Mouse (Mus musculus) kidney, postnatal 0 days (tissue): ENCODE results near the gene BC055324. TPM values are rescaled to one million over a fixed set of nuclear protein-coding genes. Genes with fewer than 3 reads are reported as not detected.

ENCODE experiments used
- ATAC-seq: fragments of 200-750 bp; cut with Nextera tagmentation; replicated peaks from 2 replicates; pipeline ENCODE4 v1.8.0; 2017; ENCODE audit warnings: low read depth, moderate number of reproducible peaks, moderate TSS enrichment, moderate library complexity; ENCODE audit not compliant: low FRiP score
- DNase-seq: peaks from one replicate; pipeline ENCODE4 v3.0.0-alpha.2; 2016; ENCODE audit warnings: low spot score
- H3K27ac ChIP-seq: fragments of 300-500 bp; sonication (generic); 2 replicates; pipeline ENCODE4 v1.5.1; 2014; ENCODE audit warnings: mild to moderate bottlenecking
- H3K27me3 ChIP-seq: fragments of 300-500 bp; sonication (generic); 2 replicates; pipeline ENCODE4 v1.6.1; 2014; ENCODE audit warnings: low read length, mixed read lengths; ENCODE audit not compliant: insufficient read depth
- H3K36me3 ChIP-seq: fragments of 300-500 bp; sonication (generic); 2 replicates; pipeline ENCODE4 v1.6.1; 2014; ENCODE audit warnings: low read length, mixed read lengths; ENCODE audit not compliant: insufficient read depth
- H3K4me1 ChIP-seq: fragments of 300-500 bp; sonication (generic); replicated peaks from 2 replicates; pipeline ENCODE4 v1.6.1; 2014; ENCODE audit warnings: antibody characterized with exemption, low read length, mixed read lengths; ENCODE audit not compliant: insufficient read depth
- H3K4me2 ChIP-seq: fragments of 300-500 bp; sonication (generic); 2 replicates; pipeline ENCODE4 v1.6.1; 2014; ENCODE audit warnings: mild to moderate bottlenecking, low read length, moderate library complexity, mixed read lengths
- H3K4me3 ChIP-seq: fragments of 300-500 bp; sonication (generic); replicated peaks from 2 replicates; pipeline ENCODE4 v1.5.1; 2014; ENCODE audit warnings: low read depth, low read length
- H3K9ac ChIP-seq: fragments of 300-500 bp; sonication (generic); 2 replicates; pipeline ENCODE4 v1.6.1; 2014; ENCODE audit warnings: low read depth, low read length
- H3K9me3 ChIP-seq: fragments of 300-500 bp; sonication (generic); replicated peaks from 2 replicates; pipeline ENCODE4 v1.6.1; 2016; ENCODE audit warnings: low read length, inconsistent platforms, mixed read lengths
- CTCF ChIP-seq: IDR thresholded peaks from 2 replicates; pipeline ENCODE4 v1.5.1; 2016; ENCODE audit warnings: antibody characterized with exemption, low read depth, mild to moderate bottlenecking, moderate library complexity
- WGBS: fragments of 180-500 bp; shearing (Covaris S2); extraction: QIAGEN DNeasy Blood & Tissue Kit; methylation state at CpG from one replicate; pipeline ENCODE4 v1.1.7; 2014; 5-methylcytosine and 5-hydroxymethylcytosine counted together
- polyA plus RNA-seq: library from polyadenylated mRNA; unstranded; fragments of >200 nt; fragmentation: Nextera tagmentation; extraction: Ambion mirVana; gene quantifications from 2 replicates; pipeline ENCODE4 v1.2.1, GENCODE M21; 2015

Gene BC055324
- polyA plus RNA-seq, 1 experiment from 2014 or later, result 10.3 TPM

DNA sequence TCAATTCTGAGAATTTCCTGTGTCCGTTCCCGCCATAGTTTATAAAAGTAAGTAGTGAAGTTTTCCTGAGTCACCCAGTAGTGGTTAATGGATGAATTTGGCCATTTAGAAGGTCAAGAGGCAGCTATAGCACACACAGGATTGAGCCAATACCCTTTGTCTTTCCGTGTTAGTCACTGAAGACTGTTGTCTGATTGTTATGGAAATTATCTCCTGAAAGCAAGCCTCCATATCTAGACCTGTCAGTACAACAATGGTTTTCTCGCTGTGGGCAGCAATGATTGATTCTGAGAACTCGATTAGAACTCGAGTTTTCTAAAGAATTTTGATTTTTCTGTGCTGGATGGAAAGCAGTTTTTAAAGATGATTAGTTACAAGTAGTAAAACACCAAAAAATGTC is 25.2 kb upstream of the BC055324 start:
- no peak overlapping the region for H3K4me3 ChIP-seq
- no peak overlapping the region for H3K9ac ChIP-seq
- 82% methylated on average over 6 of the region's 6 CpGs for WGBS
- H3K36me3 ChIP-seq, result no peaks in the 10 kb centered on the region
- no peak overlapping the region for H3K27ac ChIP-seq
- no peak for ATAC-seq
- TF ChIP-seq CTCF, result no peak
- no peaks in the 10 kb centered on the region for H3K4me1 ChIP-seq
- H3K27me3 ChIP-seq, result no peaks in the 10 kb centered on the region
- H3K9me3 ChIP-seq, result no peaks in the 10 kb centered on the region
- DNase-seq, result no peak
- H3K4me2 ChIP-seq, result no peak overlapping the region

DNA sequence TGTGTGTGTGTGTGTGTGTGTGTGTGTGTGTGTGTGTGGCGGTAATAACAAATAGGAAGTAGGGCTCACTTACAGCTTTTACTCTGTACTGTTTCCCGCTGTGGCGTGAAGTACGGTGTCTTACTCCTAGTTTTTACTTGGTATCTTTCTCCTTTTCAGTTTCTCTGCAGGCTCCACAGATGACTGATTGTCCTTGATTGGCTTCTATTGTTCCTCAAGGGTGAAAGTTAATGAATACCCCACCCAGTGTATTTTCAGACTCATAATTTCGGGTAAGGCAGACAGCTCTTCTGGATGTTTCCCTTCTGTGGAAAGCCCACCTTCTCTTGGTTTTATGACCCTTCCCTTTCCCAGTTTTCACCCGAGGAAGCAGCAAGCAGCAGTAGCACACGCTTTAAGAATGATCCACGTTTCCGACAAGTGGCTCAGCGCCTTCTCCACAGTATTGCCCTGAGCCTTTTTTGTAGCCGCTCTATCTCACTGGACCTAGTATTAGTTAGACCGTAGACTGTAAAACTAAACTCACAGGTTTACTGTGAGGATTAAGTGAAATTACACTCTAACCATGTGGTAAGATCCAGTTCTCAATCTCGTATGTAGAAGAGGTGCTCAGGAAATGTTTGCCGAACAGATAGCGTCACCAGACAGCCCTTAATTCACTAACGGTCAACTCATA is 23.8 kb upstream of the BC055324 start:
- ATAC-seq (no peak), DNase-seq (no peak)
- peak overlapping the region; percentile 43 for H3K4me2 ChIP-seq
- H3K4me3 ChIP-seq, result no peak overlapping the region
- 0 out of 2 replicates have a peak, but pooled peaks cover 4% of the 10 kb centered on the region for H3K4me1 ChIP-seq
- H3K36me3 ChIP-seq, result no peaks in the 10 kb centered on the region
- TF ChIP-seq CTCF, result no peak
- H3K27me3 ChIP-seq, result no peaks in the 10 kb centered on the region
- H3K27ac ChIP-seq, result peak overlapping the region; percentile 36
- no peaks in the 10 kb centered on the region for H3K9me3 ChIP-seq
- no peak overlapping the region for H3K9ac ChIP-seq
- 58% methylated on average over 16 of the region's 16 CpGs for WGBS

DNA sequence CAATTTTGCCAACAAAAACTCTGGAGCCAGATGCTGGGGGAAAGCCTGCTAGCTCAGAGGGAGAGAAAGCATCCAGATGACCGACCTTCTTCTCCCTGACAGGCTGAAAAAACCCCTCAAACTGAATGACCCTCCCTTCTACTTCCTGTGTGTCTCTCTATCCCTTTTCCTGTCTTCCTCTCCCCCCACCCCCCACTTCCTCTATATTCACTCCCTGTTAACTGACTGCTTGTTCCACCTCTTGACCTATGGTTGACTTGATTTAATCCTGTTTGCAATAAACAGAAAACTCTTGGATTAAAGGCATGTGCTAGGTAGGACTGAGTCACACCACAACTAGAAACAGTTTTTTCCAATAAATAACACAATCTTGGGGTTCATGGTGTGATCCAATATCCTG is 20.0 kb upstream of the BC055324 start:
- Histone ChIP-seq H3K4me1 (0 out of 2 replicates have a peak, but pooled peaks cover 4% of the 10 kb centered on the region), H3K4me2 (no peak overlapping the region), H3K9ac (no peak overlapping the region), H3K27me3 (no peaks in the 10 kb centered on the region), H3K36me3 (no peaks in the 10 kb centered on the region), H3K4me3 (no peak overlapping the region), H3K9me3 (no peaks in the 10 kb centered on the region), H3K27ac (no peak overlapping the region)
- 28% methylated on average over 1 of the region's 1 CpGs for WGBS
- ATAC-seq (no peak), DNase-seq (no peak)
- no peak for TF ChIP-seq CTCF

DNA sequence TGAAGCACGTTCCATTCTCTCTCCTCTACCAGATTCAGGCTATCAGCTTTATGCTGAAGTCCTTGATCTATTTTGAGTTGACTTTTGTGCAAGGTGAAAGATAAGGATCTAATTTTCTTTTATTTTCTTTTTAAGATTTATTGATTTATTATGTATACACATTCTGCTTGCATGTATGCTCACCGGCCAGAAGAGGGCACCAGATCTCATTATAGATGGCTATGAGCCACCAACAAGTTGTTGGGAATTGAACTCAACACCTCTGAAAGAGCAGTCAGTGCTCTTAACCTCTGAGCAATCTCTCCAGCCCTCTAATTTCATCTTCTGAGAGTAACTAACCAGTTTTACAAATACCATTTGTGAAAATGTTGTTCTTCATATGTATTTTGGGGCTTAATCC is 14.6 kb upstream of the BC055324 start:
- ATAC-seq (no peak), DNase-seq (peak; percentile 42)
- H3K9ac ChIP-seq, result no peak overlapping the region
- H3K9me3 ChIP-seq, result no peaks in the 10 kb centered on the region
- no peak overlapping the region for H3K4me2 ChIP-seq
- no peaks in the 10 kb centered on the region for H3K36me3 ChIP-seq
- no peaks in the 10 kb centered on the region for H3K27me3 ChIP-seq
- 33% methylated on average over 2 of the region's 2 CpGs for WGBS
- no peak overlapping the region for H3K4me3 ChIP-seq
- H3K27ac ChIP-seq, result no peak overlapping the region
- no peaks in the 10 kb centered on the region for H3K4me1 ChIP-seq
- peak; percentile 84 for TF ChIP-seq CTCF

DNA sequence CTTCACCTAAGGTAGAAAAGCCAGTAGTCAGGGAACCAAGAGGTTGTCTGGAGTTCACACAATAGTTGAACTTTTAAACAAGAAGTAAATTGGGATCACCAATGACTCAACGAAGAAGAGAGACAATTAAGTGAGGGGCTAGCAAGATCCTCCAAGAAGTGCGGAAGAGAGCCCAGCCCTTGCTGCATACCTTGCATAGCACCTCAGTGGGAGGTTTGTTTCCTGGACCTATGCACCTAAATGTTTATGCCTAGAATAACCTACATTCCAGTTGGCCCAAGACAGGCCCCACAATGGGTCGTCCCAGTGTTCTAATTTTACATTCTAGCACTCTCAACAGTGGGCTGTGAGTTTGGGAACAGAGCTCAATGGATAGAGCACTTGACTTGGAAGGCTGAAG is 9.7 kb upstream of the BC055324 start:
- Histone ChIP-seq H3K36me3 (no peaks in the 10 kb centered on the region), H3K4me1 (no peaks in the 10 kb centered on the region), H3K27me3 (no peaks in the 10 kb centered on the region), H3K4me2 (no peak overlapping the region), H3K9me3 (no peaks in the 10 kb centered on the region), H3K27ac (no peak overlapping the region), H3K4me3 (no peak overlapping the region), H3K9ac (no peak overlapping the region)
- TF ChIP-seq CTCF, result no peak
- DNase-seq (no peak), ATAC-seq (no peak)
- 72% methylated on average over 3 of the region's 3 CpGs for WGBS

DNA sequence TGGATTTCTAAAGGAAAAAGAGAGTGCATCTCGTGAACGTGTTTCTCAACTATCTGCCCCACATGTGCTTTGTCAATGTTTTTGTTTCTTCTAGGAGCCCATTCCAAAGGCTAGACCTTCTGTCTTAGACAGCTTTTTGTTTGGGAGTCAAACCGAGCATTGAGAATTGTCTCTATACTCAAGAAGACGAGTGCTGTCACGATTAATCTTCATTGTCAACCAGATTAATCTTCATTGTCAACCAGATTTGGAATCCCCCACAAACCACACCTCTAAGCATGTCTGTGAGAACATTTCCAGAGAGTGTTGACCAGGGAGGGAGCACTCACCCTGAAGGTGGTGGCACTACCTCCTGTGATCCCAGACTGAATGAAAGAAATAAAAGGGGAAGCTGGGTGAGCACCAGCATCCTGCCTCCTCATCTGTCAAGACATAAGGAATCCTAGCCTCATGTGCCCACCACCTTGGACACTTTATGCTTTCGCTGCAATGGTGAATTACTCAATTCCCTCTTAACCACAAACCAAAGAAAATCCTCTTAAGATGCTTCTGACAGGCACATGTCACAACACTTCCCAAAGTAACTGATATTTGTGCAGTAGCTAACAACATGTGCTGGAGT is 7.3 kb upstream of the BC055324 start:
- TF ChIP-seq CTCF, result no peak
- Histone ChIP-seq H3K27ac (no peak overlapping the region), H3K36me3 (no peaks in the 10 kb centered on the region), H3K4me3 (no peak overlapping the region), H3K9me3 (no peaks in the 10 kb centered on the region), H3K4me2 (no peak overlapping the region), H3K4me1 (no peaks in the 10 kb centered on the region), H3K9ac (no peak overlapping the region), H3K27me3 (no peaks in the 10 kb centered on the region)
- DNase-seq (no peak), ATAC-seq (no peak)
- WGBS, result 79% methylated on average over 6 of the region's 6 CpGs
